Mouse (Mus musculus): ENCODE measurements around the gene Fam169a. TPM values are rescaled to one million over a fixed set of nuclear protein-coding genes. Genes with fewer than 3 reads are reported as not detected.

The Fam169a gene
- polyA plus RNA-seq, 1 experiment from 2014 or later = 0.70 TPM

- Histone ChIP-seq H3K4me1 (replicated peaks; ENCODE audit: control insufficient read depth, insufficient read depth) (no peaks in the 10 kb centered on the region), H3K36me3 (ENCODE audit: control insufficient read depth, insufficient read depth, low read length) (peaks cover 30% of the 10 kb centered on the region), H3K9ac (ENCODE audit: low read length) (no peak overlapping the region), H3K4me2 (replicated peaks; ENCODE audit: low read depth) (no peak overlapping the region), H3K27ac (replicated peaks) (no peak overlapping the region), H3K27me3 (ENCODE audit: control insufficient read depth, insufficient read depth, low read length) (no peaks in the 10 kb centered on the region), H3K9me3 (ENCODE audit: control insufficient read depth, low read length) (no peaks in the 10 kb centered on the region), H3K4me3 (ENCODE audit: low read depth, low read length) (no peak overlapping the region)
- TF ChIP-seq EP300 (optimal IDR thresholded peaks at IDR 0.05) = no peak
- no peak for TF ChIP-seq CTCF (IDR thresholded peaks at IDR 0.05; ENCODE audit: low read depth)
- DNase-seq (ENCODE audit: low spot score) = no peak
- ATAC-seq (ENCODE audit: low FRiP score, low TSS enrichment) = no peak
- WGBS = 83% methylated on average over 5 of the region's 5 CpGs
Observed at GRCm38 (mm10) chr13:97176731-97177130, 109.6 kb downstream of the Fam169a start.

- H3K9me3 ChIP-seq (ENCODE audit: control insufficient read depth, low read length) = no peaks in the 10 kb centered on the region
- DNase-seq (ENCODE audit: low spot score) = no peak
- ATAC-seq (ENCODE audit: low FRiP score, low TSS enrichment) = no peak
- peaks cover 25% of the 10 kb centered on the region for H3K36me3 ChIP-seq (ENCODE audit: control insufficient read depth, insufficient read depth, low read length)
- no peak overlapping the region for H3K27ac ChIP-seq (replicated peaks)
- H3K4me1 ChIP-seq (replicated peaks; ENCODE audit: control insufficient read depth, insufficient read depth) = no peaks in the 10 kb centered on the region
- no peak overlapping the region for H3K9ac ChIP-seq (ENCODE audit: low read length)
- no peaks in the 10 kb centered on the region for H3K27me3 ChIP-seq (ENCODE audit: control insufficient read depth, insufficient read depth, low read length)
- H3K4me3 ChIP-seq (ENCODE audit: low read depth, low read length) = no peak overlapping the region
- no peak overlapping the region for H3K4me2 ChIP-seq (replicated peaks; ENCODE audit: low read depth)
- WGBS = 84% methylated on average over 7 of the region's 7 CpGs
- TF ChIP-seq CTCF (IDR thresholded peaks at IDR 0.05; ENCODE audit: low read depth) (no peak), EP300 (optimal IDR thresholded peaks at IDR 0.05) (no peak)
Observed at GRCm38 (mm10) chr13:97178943-97179342, 111.9 kb downstream of the Fam169a start.

- Histone ChIP-seq H3K9ac (ENCODE audit: low read length) (no peak overlapping the region), H3K9me3 (ENCODE audit: control insufficient read depth, low read length) (no peaks in the 10 kb centered on the region), H3K4me2 (replicated peaks; ENCODE audit: low read depth) (no peak overlapping the region), H3K36me3 (ENCODE audit: control insufficient read depth, insufficient read depth, low read length) (peaks cover 19% of the 10 kb centered on the region), H3K27ac (replicated peaks) (no peak overlapping the region), H3K4me3 (ENCODE audit: low read depth, low read length) (no peak overlapping the region), H3K27me3 (ENCODE audit: control insufficient read depth, insufficient read depth, low read length) (no peaks in the 10 kb centered on the region), H3K4me1 (replicated peaks; ENCODE audit: control insufficient read depth, insufficient read depth) (no peaks in the 10 kb centered on the region)
- ATAC-seq (ENCODE audit: low FRiP score, low TSS enrichment) = no peak
- DNase-seq (ENCODE audit: low spot score) = no peak
- no peak for TF ChIP-seq CTCF (IDR thresholded peaks at IDR 0.05; ENCODE audit: low read depth)
- TF ChIP-seq EP300 (optimal IDR thresholded peaks at IDR 0.05) = no peak
- WGBS = 83% methylated on average over 6 of the region's 6 CpGs
Observed at GRCm38 (mm10) chr13:97180113-97180828, 113.2 kb downstream of the Fam169a start.

Other genes starting within 250 kb of the Fam169a start
- gene Gcnt4, start 142.6 kb upstream of the Fam169a start, polyA plus RNA-seq (2015; fragmentation: Nextera tagmentation; extraction: Ambion mirVana) = 0.96 and 1.1 TPM in 2 replicates
- gene 1700029F12Rik, start 32.9 kb upstream of the Fam169a start, polyA plus RNA-seq (2015; fragmentation: Nextera tagmentation; extraction: Ambion mirVana) = 0.08 TPM in 1 of 2 replicates, not detected in the other
- 8.5 and 10.2 TPM in 2 replicates for gene Gm6169, start 32.0 kb downstream of the Fam169a start, polyA plus RNA-seq (2015; fragmentation: Nextera tagmentation; extraction: Ambion mirVana)
- gene Gfm2, start 70.7 kb downstream of the Fam169a start, polyA plus RNA-seq (2015; fragmentation: Nextera tagmentation; extraction: Ambion mirVana) = 12.7 and 13.1 TPM in 2 replicates
- gene Nsa2, start 70.7 kb downstream of the Fam169a start, polyA plus RNA-seq (2015; fragmentation: Nextera tagmentation; extraction: Ambion mirVana) = 51.3 and 52.9 TPM in 2 replicates
- gene Hexb, start 131.1 kb downstream of the Fam169a start, polyA plus RNA-seq (2015; fragmentation: Nextera tagmentation; extraction: Ambion mirVana) = 27.0 and 28.7 TPM in 2 replicates
- 3.3 and 3.5 TPM in 2 replicates for gene Enc1, start 173.8 kb downstream of the Fam169a start, polyA plus RNA-seq (2015; fragmentation: Nextera tagmentation; extraction: Ambion mirVana)